Mouse (Mus musculus): ENCODE results near the gene Tmem91.
A peak's percentile ranks its signal among the peaks of the same experiment; 100 is the strongest.

Gene Tmem91

DNA sequence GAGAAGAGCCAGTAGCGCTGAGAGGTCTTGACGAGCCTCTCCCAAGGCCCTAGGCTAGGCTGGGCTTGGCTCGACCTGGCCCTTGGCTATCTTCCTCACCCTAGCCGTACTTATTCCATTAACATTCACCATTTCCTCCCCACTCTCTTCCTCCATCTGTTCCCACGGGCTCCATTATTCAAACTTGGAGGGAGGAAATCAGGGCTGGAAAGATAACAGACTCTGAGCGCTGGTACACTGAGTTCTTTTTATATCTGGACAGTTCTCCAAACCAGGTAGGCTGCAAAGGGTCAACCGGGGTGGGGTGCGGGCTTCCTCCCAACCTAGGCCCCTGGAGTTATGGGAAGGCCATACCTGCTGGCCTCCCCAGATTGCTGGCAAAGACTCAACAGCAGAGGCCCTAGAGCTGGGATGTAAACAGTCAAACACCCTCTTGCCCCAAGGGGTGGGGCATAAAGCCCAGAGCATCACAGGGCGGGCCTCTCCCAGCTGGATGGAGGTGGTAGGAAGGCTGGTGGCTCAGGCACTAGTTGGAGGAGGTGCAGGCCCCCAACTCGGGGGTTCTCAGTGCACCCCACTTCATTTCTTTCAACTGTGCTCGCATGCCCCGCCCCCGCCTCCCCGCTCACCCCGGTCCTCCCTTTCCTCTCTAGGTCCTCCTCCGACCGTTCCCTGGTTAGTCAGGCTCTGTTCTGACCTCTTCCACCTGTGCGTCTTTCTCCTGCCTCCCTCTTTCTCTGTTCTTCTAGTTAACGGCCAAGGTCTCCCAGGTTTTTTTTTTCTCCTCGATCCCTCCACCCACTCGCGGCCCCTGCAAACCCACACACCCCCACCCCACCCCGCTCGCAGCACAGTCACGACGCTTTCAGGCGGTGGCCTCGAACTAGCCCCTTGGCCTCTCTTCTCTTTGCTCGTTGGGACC lies 48.2 kb downstream of the Tmem91 start, which contains the start of gene B3gnt8:
B3gnt8 (plus strand) TSS at position 146 of the 922 bp plus-strand sequence.
- DNase-seq (ENCODE audit: low spot score in 2 of 2): peak in 1 of 2 experiments; percentile 56

DNA sequence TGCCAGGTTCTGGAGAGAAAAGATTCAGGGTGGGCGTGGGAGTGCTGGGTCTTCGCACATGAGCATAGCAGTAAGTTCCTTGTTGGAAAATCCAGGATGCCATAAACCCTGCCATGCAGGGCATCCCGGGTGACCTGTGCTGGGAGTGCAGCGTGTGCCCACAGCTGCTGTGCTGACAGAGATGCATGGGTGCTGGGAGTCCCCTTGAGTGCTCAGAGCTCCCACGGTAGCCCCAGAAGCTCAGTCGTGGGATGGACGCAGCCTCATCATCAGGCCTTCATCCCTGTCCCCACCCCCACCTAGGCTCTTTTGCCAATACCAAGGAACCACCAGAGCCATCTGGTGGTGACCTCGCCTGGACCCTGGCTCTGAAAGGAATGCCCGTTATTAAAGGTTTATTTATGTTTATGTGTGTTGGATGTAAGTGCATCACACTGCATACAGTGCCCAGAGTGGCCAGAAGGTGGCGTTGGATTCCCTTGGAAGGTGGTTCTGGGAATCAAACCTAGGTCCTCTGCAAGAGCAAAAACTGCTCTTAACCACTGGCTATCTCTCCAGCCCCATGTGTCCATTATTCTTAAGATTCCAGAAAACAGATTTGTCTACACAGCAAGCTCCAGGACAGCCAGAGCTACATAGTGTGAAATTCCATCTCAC lies 49.2 kb downstream of the Tmem91 start:
- peak; percentile 25 to 75 for DNase-seq (ENCODE audit: low spot score in 2 of 2)

DNA sequence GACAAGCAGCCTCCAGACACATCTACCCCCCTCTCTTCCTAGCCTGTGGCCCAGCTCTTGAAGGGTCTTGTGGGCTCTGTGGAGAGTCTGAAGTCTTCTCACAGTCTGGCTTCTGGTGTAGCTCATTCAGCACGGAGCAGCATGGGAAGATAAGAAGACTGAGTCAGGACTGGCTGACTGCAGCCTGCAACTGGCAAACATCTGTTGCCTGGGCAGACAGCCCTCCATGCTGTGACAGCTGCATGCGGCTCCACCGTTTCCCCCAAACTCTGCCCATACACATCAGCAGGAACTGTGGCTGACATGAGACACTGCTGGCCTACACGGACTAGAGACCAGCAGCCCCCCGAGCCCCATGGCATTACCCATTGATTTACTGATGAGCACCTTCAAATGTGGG lies 50.1 kb downstream of the Tmem91 start:
- no peak for DNase-seq (ENCODE audit: low spot score in 2 of 2)

DNA sequence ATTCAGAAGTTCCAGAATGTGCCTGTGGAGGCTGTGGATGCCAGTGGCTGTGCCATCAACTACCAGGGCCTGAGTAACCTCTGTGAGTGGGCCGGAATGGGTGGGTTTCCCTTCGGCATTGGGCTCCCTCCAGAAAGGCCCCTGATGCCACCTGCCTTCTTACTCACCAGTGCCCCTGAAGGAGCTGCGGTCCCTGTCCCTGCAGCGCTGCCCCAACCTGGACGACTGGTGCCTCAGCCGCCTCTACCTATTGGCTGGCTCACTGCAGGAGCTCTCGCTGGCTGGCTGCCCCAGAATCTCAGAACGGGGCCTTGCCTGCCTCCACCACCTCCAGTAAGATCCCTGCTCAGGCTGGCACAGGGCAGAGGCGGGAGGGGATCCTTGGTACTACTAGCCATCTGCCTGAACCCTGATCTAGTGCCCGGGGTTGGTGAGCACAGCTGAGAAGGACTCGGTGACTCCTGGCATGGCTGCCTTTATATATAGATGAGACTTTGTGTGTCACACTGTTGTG lies 51.1 kb downstream of the Tmem91 start:
- DNase-seq (ENCODE audit: low spot score in 2 of 2): no peak

DNA sequence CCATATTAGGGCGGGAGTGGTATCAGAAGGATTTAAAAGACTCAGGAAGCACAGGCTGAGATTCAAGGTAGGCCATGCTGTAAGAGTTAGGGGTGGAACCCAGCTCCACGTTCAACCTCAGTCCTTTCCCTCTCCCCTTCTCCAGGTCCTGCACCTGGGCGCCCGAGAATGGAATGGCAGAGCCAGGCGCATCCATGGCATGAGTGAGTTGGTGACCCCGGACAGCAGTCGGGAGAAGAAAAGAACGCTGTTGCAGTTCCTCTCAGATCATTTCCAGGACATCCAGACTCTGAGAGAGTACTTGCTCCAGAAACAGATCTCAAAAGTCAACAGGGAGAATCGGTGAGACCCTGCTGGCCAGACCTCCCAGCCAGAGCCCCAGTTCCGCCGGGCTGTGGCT lies 54.2 kb downstream of the Tmem91 start:
- no peak for DNase-seq (ENCODE audit: low spot score in 2 of 2)

DNA sequence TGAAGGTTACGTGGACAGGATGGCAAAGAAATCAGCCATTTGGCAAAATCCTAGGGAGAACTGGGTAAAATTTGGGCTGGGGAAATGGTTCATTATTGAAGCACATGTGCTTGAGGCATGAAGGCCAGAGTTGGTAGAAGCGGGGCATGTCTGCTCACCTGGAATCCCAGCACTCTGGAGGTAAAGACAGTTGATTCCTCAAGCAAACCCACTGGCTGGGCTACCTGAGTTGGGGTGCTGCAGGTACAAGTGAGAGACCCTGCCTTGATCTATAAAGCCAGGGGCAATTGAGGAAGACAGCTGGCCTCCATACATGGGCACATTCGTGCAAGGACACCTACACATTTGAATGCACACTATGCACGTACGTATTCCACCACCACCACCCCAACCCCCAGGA lies 54.9 kb downstream of the Tmem91 start:
- peak in 1 of 2 experiments; percentile 9 for DNase-seq (ENCODE audit: low spot score in 2 of 2)

DNA sequence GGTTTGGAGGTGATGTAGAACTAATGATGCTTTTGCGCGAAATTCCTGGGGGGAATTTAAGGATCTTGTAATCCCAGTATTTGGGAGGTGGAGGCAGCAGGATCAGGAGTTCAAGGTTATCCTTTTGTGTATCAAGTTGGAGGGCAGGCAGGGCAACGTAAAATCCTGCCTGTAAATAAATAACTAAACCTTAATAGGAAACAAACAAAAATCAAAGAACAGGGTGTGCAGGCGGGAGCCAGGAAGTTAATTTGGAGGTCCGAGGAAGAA lies 55.3 kb downstream of the Tmem91 start:
- no peak for DNase-seq (ENCODE audit: low spot score in 2 of 2)
